Mouse (Mus musculus): Measurements from ENCODE around the gene Adcy2. TPM values are rescaled to one million over a fixed set of nuclear protein-coding genes. Genes with fewer than 3 reads are reported as not detected.

Gene Adcy2
- polyA plus RNA-seq, 1 experiment from 2014 or later, result 4.5 TPM

DNA sequence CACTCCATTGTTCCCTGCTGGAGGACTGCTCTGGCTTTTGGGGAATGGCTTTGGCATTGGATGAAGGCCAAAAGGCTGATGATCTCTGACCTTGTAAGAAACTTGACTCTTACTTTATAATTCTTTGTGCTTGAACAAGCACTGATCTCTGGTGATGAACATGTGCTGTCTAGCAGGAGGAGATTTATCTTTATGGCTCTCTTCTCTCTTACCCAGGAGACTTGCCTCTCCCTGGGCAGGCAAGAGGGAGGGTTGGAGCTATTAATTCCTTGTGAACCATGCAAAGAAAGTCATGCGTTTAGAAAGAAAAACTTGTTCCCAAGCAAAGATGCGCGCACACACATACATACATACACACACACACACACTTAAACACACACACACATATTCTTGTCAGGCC, 188.2 kb downstream of the Adcy2 start:
- Histone ChIP-seq H3K9ac (no peak overlapping the region), H3K9me3 (no peaks in the 10 kb centered on the region), H3K4me1 (no peaks in the 10 kb centered on the region), H3K4me2 (replicated peaks) (no peak overlapping the region), H3K27me3 (no peaks in the 10 kb centered on the region), H3K27ac (no peak overlapping the region), H3K36me3 (no peaks in the 10 kb centered on the region), H3K4me3 (no peak overlapping the region)
- WGBS, result 94% methylated on average over 3 of the region's 3 CpGs
- ATAC-seq (ENCODE audit: insufficient number of reproducible peaks, insufficient read depth, low FRiP score, low TSS enrichment), result no peak

- WGBS, result 61% methylated on average over 6 of the region's 6 CpGs
Measured at GRCm38 (mm10) chr13:68799777-68800176, 199.6 kb downstream of the Adcy2 start.

GRCm38 (mm10) chr13:68793286-68793685, 206.1 kb downstream of the Adcy2 start:
- no peak for ATAC-seq (ENCODE audit: insufficient number of reproducible peaks, insufficient read depth, low FRiP score, low TSS enrichment)
- Histone ChIP-seq H3K27me3 (no peaks in the 10 kb centered on the region), H3K4me1 (no peaks in the 10 kb centered on the region), H3K27ac (no peak overlapping the region), H3K4me2 (replicated peaks) (no peak overlapping the region), H3K36me3 (no peaks in the 10 kb centered on the region), H3K9me3 (no peaks in the 10 kb centered on the region), H3K4me3 (no peak overlapping the region), H3K9ac (no peak overlapping the region)

More at GRCm38 (mm10) chr13:68799777-68800176, 199.6 kb downstream of the Adcy2 start:
- H3K27ac ChIP-seq, result no peak overlapping the region
- no peaks in the 10 kb centered on the region for H3K9me3 ChIP-seq
- no peak for ATAC-seq (ENCODE audit: insufficient number of reproducible peaks, insufficient read depth, low FRiP score, low TSS enrichment)
- no peaks in the 10 kb centered on the region for H3K36me3 ChIP-seq
- H3K4me3 ChIP-seq, result no peak overlapping the region
- no peak overlapping the region for H3K4me2 ChIP-seq (replicated peaks)
- no peaks in the 10 kb centered on the region for H3K4me1 ChIP-seq
- no peak overlapping the region for H3K9ac ChIP-seq
- H3K27me3 ChIP-seq, result no peaks in the 10 kb centered on the region

DNA sequence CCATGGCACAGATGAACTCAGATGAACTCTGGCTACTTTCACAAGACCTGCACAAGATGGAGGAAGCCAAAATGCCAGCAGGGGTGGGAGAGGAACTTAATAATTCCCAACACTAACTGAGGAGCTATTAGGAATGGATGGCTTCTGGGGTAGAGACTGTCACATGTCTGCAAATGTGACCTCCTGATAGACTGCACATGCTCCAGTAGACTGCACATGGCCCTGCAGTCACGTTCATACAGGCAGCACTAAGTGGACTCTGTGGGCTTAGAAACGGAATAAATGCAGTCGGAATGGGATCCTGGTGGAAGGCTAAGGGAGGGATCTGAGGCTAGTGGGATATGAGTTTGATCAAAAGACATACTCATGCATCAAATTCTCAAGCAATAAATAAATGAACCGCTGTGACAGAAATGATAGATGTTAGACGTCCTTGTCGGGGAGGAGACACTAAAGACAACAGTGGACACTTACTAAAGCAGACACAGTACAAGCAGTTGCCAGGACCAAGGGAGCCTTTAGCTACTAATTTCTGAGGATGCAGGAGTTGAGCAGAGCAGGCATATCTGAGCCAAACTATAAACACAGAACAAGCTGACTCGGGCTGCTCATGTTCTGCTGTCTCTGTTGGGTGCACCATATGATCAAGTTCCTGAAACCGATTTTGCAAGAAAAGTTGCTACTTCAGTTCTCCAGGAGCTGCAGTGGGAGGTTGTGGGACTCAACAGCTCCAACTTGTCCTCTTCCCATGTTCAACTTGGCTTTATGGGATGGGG, 211.9 kb downstream of the Adcy2 start:
- Histone ChIP-seq H3K36me3 (no peaks in the 10 kb centered on the region), H3K9me3 (no peaks in the 10 kb centered on the region), H3K4me2 (replicated peaks) (no peak overlapping the region), H3K4me1 (no peaks in the 10 kb centered on the region), H3K4me3 (no peak overlapping the region), H3K9ac (no peak overlapping the region), H3K27me3 (no peaks in the 10 kb centered on the region), H3K27ac (no peak overlapping the region)
- ATAC-seq (ENCODE audit: insufficient number of reproducible peaks, insufficient read depth, low FRiP score, low TSS enrichment), result no peak
- WGBS, result 87% methylated on average over 8 of the region's 8 CpGs

- H3K27me3 ChIP-seq, result no peaks in the 10 kb centered on the region
- no peak overlapping the region for H3K4me2 ChIP-seq (replicated peaks)
- no peaks in the 10 kb centered on the region for H3K4me1 ChIP-seq
- no peak for ATAC-seq (ENCODE audit: insufficient number of reproducible peaks, insufficient read depth, low FRiP score, low TSS enrichment)
- WGBS, result 54% methylated on average over 1 of the region's 1 CpGs
- no peak overlapping the region for H3K27ac ChIP-seq
- no peak overlapping the region for H3K4me3 ChIP-seq
- no peaks in the 10 kb centered on the region for H3K36me3 ChIP-seq
- H3K9me3 ChIP-seq, result no peaks in the 10 kb centered on the region
- H3K9ac ChIP-seq, result no peak overlapping the region
Measured at GRCm38 (mm10) chr13:68783096-68783495, 216.2 kb downstream of the Adcy2 start.

- Histone ChIP-seq H3K4me1 (no peaks in the 10 kb centered on the region), H3K9ac (no peak overlapping the region), H3K9me3 (no peaks in the 10 kb centered on the region), H3K27me3 (no peaks in the 10 kb centered on the region), H3K27ac (no peak overlapping the region), H3K4me2 (replicated peaks) (no peak overlapping the region), H3K36me3 (no peaks in the 10 kb centered on the region), H3K4me3 (no peak overlapping the region)
- WGBS, result 86% methylated on average over 6 of the region's 6 CpGs
- ATAC-seq (ENCODE audit: insufficient number of reproducible peaks, insufficient read depth, low FRiP score, low TSS enrichment), result no peak
Measured at GRCm38 (mm10) chr13:68778011-68778672, 221.2 kb downstream of the Adcy2 start.

DNA sequence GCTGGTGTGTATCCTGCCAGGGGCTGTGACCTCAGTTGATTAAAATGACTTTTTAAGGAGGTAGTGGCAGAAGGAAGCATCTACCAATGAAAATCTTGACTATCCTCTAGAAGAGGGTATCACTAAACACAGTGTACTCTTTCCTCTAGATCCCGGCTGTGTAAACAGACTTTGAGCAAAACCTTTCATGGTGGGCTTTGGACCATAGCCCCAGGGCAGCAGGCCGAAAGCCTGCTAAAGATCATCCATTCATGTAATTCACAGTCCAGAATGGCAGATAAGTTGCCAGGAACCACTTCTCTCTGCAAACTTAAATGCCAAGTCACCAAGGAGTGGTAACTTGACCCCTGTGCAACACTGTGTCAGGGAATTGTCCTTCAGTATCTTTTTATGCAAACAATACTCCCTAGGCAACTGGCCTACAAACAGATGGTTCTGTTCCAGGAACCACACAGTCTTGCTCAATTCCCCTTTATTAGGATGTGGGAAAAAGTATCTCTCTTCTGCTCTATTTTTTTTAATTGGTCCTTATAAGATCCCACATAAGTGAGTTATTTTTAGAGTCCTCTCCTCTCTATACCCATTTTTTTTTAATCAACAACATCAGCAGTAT, 225.6 kb downstream of the Adcy2 start:
- H3K9me3 ChIP-seq, result no peaks in the 10 kb centered on the region
- ATAC-seq (ENCODE audit: insufficient number of reproducible peaks, insufficient read depth, low FRiP score, low TSS enrichment), result no peak
- no peak overlapping the region for H3K27ac ChIP-seq
- H3K4me1 ChIP-seq, result no peaks in the 10 kb centered on the region
- no peak overlapping the region for H3K4me2 ChIP-seq (replicated peaks)
- no peaks in the 10 kb centered on the region for H3K27me3 ChIP-seq
- 20% methylated on average over 2 of the region's 2 CpGs for WGBS
- no peak overlapping the region for H3K9ac ChIP-seq
- H3K36me3 ChIP-seq, result no peaks in the 10 kb centered on the region
- no peak overlapping the region for H3K4me3 ChIP-seq

GRCm38 (mm10) chr13:68768588-68768987, 230.8 kb downstream of the Adcy2 start:
- no peaks in the 10 kb centered on the region for H3K9me3 ChIP-seq
- WGBS, result 94% methylated on average over 3 of the region's 3 CpGs

GRCm38 (mm10) chr13:68765896-68766578, 233.3 kb downstream of the Adcy2 start:
- H3K4me3 ChIP-seq, result no peak overlapping the region
- H3K9ac ChIP-seq, result no peak overlapping the region
- H3K9me3 ChIP-seq, result no peaks in the 10 kb centered on the region
- ATAC-seq (ENCODE audit: insufficient number of reproducible peaks, insufficient read depth, low FRiP score, low TSS enrichment), result peak; percentile 81; the same call in 1 of the 2 replicates
- no peak overlapping the region for H3K4me2 ChIP-seq (replicated peaks)
- no peak overlapping the region for H3K27ac ChIP-seq
- 61% methylated on average over 8 of the region's 8 CpGs for WGBS
- no peaks in the 10 kb centered on the region for H3K36me3 ChIP-seq
- no peaks in the 10 kb centered on the region for H3K4me1 ChIP-seq
- H3K27me3 ChIP-seq, result no peaks in the 10 kb centered on the region

More at GRCm38 (mm10) chr13:68768588-68768987, 230.8 kb downstream of the Adcy2 start:
- Histone ChIP-seq H3K4me3 (no peak overlapping the region), H3K4me1 (no peaks in the 10 kb centered on the region), H3K27me3 (no peaks in the 10 kb centered on the region), H3K27ac (no peak overlapping the region), H3K36me3 (no peaks in the 10 kb centered on the region), H3K4me2 (replicated peaks) (no peak overlapping the region), H3K9ac (no peak overlapping the region)
- ATAC-seq (ENCODE audit: insufficient number of reproducible peaks, insufficient read depth, low FRiP score, low TSS enrichment), result no peak

GRCm38 (mm10) chr13:68764614-68765013, 234.7 kb downstream of the Adcy2 start:
- H3K9ac ChIP-seq, result no peak overlapping the region
- WGBS, result 65% methylated on average over 3 of the region's 3 CpGs
- no peaks in the 10 kb centered on the region for H3K36me3 ChIP-seq
- ATAC-seq (ENCODE audit: insufficient number of reproducible peaks, insufficient read depth, low FRiP score, low TSS enrichment), result no peak
- H3K4me2 ChIP-seq (replicated peaks), result no peak overlapping the region
- no peaks in the 10 kb centered on the region for H3K4me1 ChIP-seq
- no peaks in the 10 kb centered on the region for H3K9me3 ChIP-seq
- no peak overlapping the region for H3K27ac ChIP-seq
- H3K4me3 ChIP-seq, result no peak overlapping the region
- no peaks in the 10 kb centered on the region for H3K27me3 ChIP-seq

- Histone ChIP-seq H3K27me3 (no peaks in the 10 kb centered on the region), H3K9ac (no peak overlapping the region), H3K36me3 (no peaks in the 10 kb centered on the region), H3K4me1 (0 out of 2 replicates have a peak, but pooled peaks cover 4% of the 10 kb centered on the region), H3K27ac (peak overlapping the region; percentile 41; the same call in 1 of the 2 replicates), H3K4me2 (replicated peaks) (no peak overlapping the region), H3K9me3 (no peaks in the 10 kb centered on the region), H3K4me3 (no peak overlapping the region)
- peak; percentile 47; the same call in 1 of the 2 replicates for ATAC-seq (ENCODE audit: insufficient number of reproducible peaks, insufficient read depth, low FRiP score, low TSS enrichment)
- WGBS, result 57% methylated on average over 9 of the region's 9 CpGs
Measured at GRCm38 (mm10) chr13:68749801-68750200, 249.5 kb downstream of the Adcy2 start.
